Mouse (Mus musculus) small intestine, adult 2 months (tissue): ENCODE results near the gene Slc38a1.

Experiments
- CTCF ChIP-seq: fragments of 200-500 bp; IDR thresholded peaks from 2 replicates; pipeline ENCODE4 v1.5.1; 2012; ENCODE audit warnings: low read depth, mild to moderate bottlenecking, control low read depth, inconsistent platforms, low read length, moderate library complexity, mixed read lengths; ENCODE audit not compliant: insufficient replicate concordance, insufficient read length; ENCODE audit errors: extremely low read depth
- POLR2A ChIP-seq: fragments of 200-500 bp; IDR thresholded peaks from 2 replicates; pipeline ENCODE4 v1.6.1; 2012; ENCODE audit warnings: low read depth, mild to moderate bottlenecking, control low read depth, inconsistent platforms, low read length, moderate library complexity

GRCm38 (mm10) chr15:96547256-96548195, 95.2 kb downstream of the Slc38a1 start:
- TF ChIP-seq POLR2A (no peak), CTCF (no peak)
